Mouse (Mus musculus): ENCODE data around the gene Zfp865. TPM values are rescaled to one million over a fixed set of nuclear protein-coding genes. Genes with fewer than 3 reads are reported as not detected.

Gene Zfp865
- polyA plus RNA-seq, 1 experiment from 2014 or later = 8.1 TPM

DNA sequence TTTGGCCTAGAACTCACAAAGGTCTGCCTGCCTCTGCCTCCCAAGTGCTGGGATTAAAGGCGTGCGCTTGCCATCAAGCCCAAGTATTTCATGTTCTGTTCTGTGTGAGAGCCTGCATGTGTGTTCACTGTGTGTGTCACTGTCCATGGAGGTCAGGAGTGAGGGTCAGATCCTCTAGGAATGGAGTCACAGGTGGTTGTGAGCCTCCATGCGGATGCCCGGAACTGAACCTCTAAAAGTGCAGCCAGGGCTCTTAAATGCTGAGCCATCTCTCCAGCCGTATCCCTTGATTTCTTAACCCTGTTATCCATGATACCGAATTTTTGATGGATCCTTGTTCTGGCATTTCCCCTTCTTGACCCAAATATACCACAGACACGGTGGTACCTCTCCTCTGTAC lies 16.9 kb downstream of the Zfp865 start:
- 93% methylated on average over 7 of the region's 7 CpGs for WGBS
- Histone ChIP-seq H3K4me3 (no peak overlapping the region), H3K27ac (no peak overlapping the region), H3K4me2 (replicated peaks) (no peak overlapping the region), H3K36me3 (peaks cover 62% of the 10 kb centered on the region), H3K27me3 (no peaks in the 10 kb centered on the region), H3K9me3 (peaks cover 35% of the 10 kb centered on the region), H3K9ac (no peak overlapping the region), H3K4me1 (0 out of 2 replicates have a peak, but pooled peaks cover 2% of the 10 kb centered on the region)
- no peak for ATAC-seq (ENCODE audit: low FRiP score, low read depth)

GRCm38 (mm10) chr7:5037467-5037866 lies 17.3 kb downstream of the Zfp865 start:
- 0 out of 2 replicates have a peak, but pooled peaks cover 2% of the 10 kb centered on the region for H3K4me1 ChIP-seq
- H3K36me3 ChIP-seq = peaks cover 58% of the 10 kb centered on the region
- no peak for ATAC-seq (ENCODE audit: low FRiP score, low read depth)
- no peaks in the 10 kb centered on the region for H3K27me3 ChIP-seq
- peak overlapping the region; percentile 58 for H3K4me3 ChIP-seq
- WGBS = 91% methylated on average over 8 of the region's 8 CpGs
- H3K4me2 ChIP-seq (replicated peaks) = peak overlapping the region; percentile 65
- H3K9me3 ChIP-seq = peaks cover 31% of the 10 kb centered on the region
- H3K27ac ChIP-seq = peak overlapping the region; percentile 92
- peak overlapping the region; percentile 75; the same call in 1 of the 2 replicates for H3K9ac ChIP-seq

- H3K36me3 ChIP-seq = peaks cover 50% of the 10 kb centered on the region
- H3K4me2 ChIP-seq (replicated peaks) = peak within 1 kb of the TSS; percentile 65
- peak within 1 kb of the TSS; percentile 92 for H3K27ac ChIP-seq
- peaks cover 23% of the 10 kb centered on the region for H3K9me3 ChIP-seq
- peak within 1 kb of the TSS; percentile 75 for H3K9ac ChIP-seq
- WGBS = 1% methylated on average over 47 of the region's 48 CpGs
- 0 out of 2 replicates have a peak, but pooled peaks cover 2% of the 10 kb centered on the region for H3K4me1 ChIP-seq
- H3K4me3 ChIP-seq = peak within 1 kb of the TSS; percentile 58
- ATAC-seq (ENCODE audit: low FRiP score, low read depth) = peak; percentile 96
- H3K27me3 ChIP-seq = no peaks in the 10 kb centered on the region
These were observed 18.0 kb downstream of the Zfp865 start, which contains the start of gene Zfp784 for GRCm38 (mm10) chr7:5038109-5038732. TSS of gene Zfp784 (minus strand) at chr7:5038446.

GRCm38 (mm10) chr7:5038940-5039339 lies 18.8 kb downstream of the Zfp865 start:
- Histone ChIP-seq H3K27me3 (no peaks in the 10 kb centered on the region), H3K4me3 (peak overlapping the region; percentile 58), H3K9me3 (peaks cover 18% of the 10 kb centered on the region), H3K36me3 (peaks cover 43% of the 10 kb centered on the region), H3K9ac (peak overlapping the region; percentile 75), H3K4me2 (replicated peaks) (peak overlapping the region; percentile 65), H3K4me1 (0 out of 2 replicates have a peak, but pooled peaks cover 2% of the 10 kb centered on the region), H3K27ac (peak overlapping the region; percentile 92)
- 39% methylated on average over 5 of the region's 5 CpGs for WGBS
- no peak for ATAC-seq (ENCODE audit: low FRiP score, low read depth)

GRCm38 (mm10) chr7:5044981-5045380 lies 24.8 kb downstream of the Zfp865 start:
- H3K4me1 ChIP-seq = no peaks in the 10 kb centered on the region
- H3K4me2 ChIP-seq (replicated peaks) = no peak overlapping the region
- H3K27me3 ChIP-seq = no peaks in the 10 kb centered on the region
- no peak overlapping the region for H3K9ac ChIP-seq
- no peaks in the 10 kb centered on the region for H3K9me3 ChIP-seq
- no peak for ATAC-seq (ENCODE audit: low FRiP score, low read depth)
- no peak overlapping the region for H3K27ac ChIP-seq
- 77% methylated on average over 2 of the region's 2 CpGs for WGBS
- H3K36me3 ChIP-seq = peaks cover 11% of the 10 kb centered on the region; the same call in 1 of the 2 replicates
- H3K4me3 ChIP-seq = no peak overlapping the region

DNA sequence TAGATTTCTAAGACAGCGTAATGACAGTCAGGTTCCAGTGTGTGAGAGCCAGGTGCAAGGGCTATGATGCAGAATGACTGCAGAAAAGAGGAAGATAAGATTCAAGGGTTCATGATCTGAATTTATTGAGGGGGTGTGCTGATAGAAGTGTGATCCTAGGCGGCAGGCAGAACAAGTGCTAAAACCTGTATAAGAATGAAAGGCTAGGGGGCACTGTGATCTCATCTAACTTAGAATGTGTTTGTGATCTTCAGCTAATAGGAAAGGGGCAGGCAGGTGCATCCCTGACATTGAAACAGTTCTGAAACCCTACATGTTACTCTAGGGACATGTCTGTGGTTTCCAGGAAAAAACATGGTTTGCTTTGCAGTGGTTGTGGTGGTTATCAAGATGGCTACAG lies 25.9 kb downstream of the Zfp865 start:
- 76% methylated on average over 2 of the region's 2 CpGs for WGBS
- Histone ChIP-seq H3K36me3 (peaks cover 6% of the 10 kb centered on the region; the same call in 1 of the 2 replicates), H3K9me3 (no peaks in the 10 kb centered on the region), H3K4me3 (no peak overlapping the region), H3K9ac (no peak overlapping the region), H3K4me1 (peaks cover 8% of the 10 kb centered on the region), H3K27me3 (no peaks in the 10 kb centered on the region), H3K27ac (no peak overlapping the region), H3K4me2 (replicated peaks) (no peak overlapping the region)
- no peak for ATAC-seq (ENCODE audit: low FRiP score, low read depth)

GRCm38 (mm10) chr7:5047313-5047712 lies 27.1 kb downstream of the Zfp865 start:
- H3K4me3 ChIP-seq = no peak overlapping the region
- 35% methylated on average over 2 of the region's 2 CpGs for WGBS

DNA sequence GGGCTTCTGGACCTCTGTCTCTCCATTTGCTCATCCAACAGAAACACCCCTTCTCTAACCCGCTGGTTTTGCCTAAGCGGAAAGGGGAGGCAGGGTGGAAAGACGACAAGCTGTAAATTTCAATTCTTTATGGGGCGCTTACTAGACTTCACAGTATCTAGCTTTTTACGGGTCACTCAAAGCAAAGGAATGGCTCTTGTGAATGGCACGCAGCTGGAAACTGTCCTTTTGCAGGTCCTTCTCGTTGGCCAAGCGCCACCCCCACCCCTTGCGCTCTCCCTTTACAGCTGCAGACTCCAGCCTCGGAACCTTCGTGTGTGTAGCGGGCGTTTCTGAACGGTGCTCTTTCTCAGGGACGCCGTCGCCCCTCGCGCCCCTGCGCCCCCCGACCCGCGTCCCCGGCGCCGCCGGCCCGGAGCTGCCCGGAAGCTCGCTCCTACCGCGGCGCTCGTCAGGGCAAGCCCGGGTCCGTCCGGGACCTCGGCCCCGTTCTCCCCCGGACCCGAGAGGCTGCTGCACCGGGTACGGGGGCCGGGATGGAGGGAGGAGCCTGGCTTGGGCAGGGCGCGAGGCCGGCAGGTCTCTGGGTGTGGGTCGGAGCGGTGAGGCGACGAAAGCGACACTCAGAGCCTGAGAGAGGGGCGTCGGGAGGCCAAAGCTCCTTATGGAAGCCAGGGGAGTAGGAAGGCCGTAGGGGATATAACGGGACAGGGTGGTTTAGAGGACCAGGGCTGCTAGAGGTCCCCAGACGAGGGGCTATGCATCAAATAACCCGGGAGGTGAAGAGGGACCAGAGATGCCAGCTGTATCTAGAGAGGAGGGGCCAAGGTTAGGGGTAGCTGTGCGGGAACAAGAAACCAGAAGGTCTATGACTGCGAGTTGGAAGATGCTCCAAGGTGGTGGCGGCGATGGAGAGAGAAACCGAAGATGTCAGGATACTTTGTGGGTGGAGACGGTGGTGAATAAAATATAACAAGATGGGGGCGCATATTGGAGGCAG lies 31.3 kb downstream of the Zfp865 start, which contains the start of gene Zfp580:
Gene Zfp580, plus strand, starts transcription at position 346 of the 1,000 bp plus-strand sequence.
- H3K4me2 ChIP-seq (replicated peaks) = peak within 1 kb of the TSS; percentile 89
- no peaks in the 10 kb centered on the region for H3K9me3 ChIP-seq
- under 1% methylated on average over 65 of the region's 65 CpGs for WGBS
- H3K36me3 ChIP-seq = no peaks in the 10 kb centered on the region
- H3K27me3 ChIP-seq = peaks cover 42% of the 10 kb centered on the region
- peak; percentile 65 for ATAC-seq (ENCODE audit: low FRiP score, low read depth)
- H3K4me3 ChIP-seq = peak within 1 kb of the TSS; percentile 73
- peaks cover 42% of the 10 kb centered on the region for H3K4me1 ChIP-seq
- H3K27ac ChIP-seq = peak within 1 kb of the TSS; percentile 63
- H3K9ac ChIP-seq = peak within 1 kb of the TSS; percentile 88

More at GRCm38 (mm10) chr7:5047313-5047712, 27.1 kb downstream of the Zfp865 start:
- Histone ChIP-seq H3K36me3 (no peaks in the 10 kb centered on the region), H3K9ac (no peak overlapping the region), H3K9me3 (no peaks in the 10 kb centered on the region), H3K4me2 (replicated peaks) (no peak overlapping the region), H3K4me1 (peaks cover 14% of the 10 kb centered on the region), H3K27me3 (peaks cover 2% of the 10 kb centered on the region), H3K27ac (no peak overlapping the region)
- no peak for ATAC-seq (ENCODE audit: low FRiP score, low read depth)

GRCm38 (mm10) chr7:5052438-5052837 lies 32.3 kb downstream of the Zfp865 start:
- ATAC-seq (ENCODE audit: low FRiP score, low read depth) = no peak
- WGBS = 5% methylated on average over 12 of the region's 12 CpGs
- Histone ChIP-seq H3K27me3 (peaks cover 50% of the 10 kb centered on the region), H3K4me2 (replicated peaks) (peak overlapping the region; percentile 89), H3K9me3 (no peaks in the 10 kb centered on the region), H3K36me3 (no peaks in the 10 kb centered on the region), H3K9ac (peak overlapping the region; percentile 88), H3K4me1 (peaks cover 47% of the 10 kb centered on the region), H3K27ac (no peak overlapping the region), H3K4me3 (peak overlapping the region; percentile 73)

DNA sequence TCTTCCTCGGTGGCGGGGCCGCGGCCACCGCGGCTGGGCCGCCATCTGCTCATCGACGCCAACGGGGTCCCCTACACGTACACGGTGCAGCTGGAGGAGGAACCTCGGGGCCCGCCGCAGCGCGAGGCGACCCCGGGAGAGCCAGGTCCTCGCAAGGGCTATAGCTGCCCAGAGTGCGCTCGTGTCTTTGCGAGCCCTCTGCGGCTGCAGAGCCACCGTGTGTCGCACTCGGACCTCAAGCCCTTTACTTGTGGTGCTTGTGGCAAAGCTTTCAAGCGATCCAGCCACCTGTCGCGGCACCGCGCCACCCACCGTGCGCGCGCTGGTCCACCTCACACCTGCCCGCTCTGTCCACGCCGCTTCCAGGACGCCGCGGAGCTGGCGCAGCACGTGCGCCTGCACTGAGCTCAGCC lies 32.8 kb downstream of the Zfp865 start:
- Histone ChIP-seq H3K4me1 (peaks cover 52% of the 10 kb centered on the region), H3K9me3 (no peaks in the 10 kb centered on the region), H3K27ac (no peak overlapping the region), H3K4me2 (replicated peaks) (peak overlapping the region; percentile 89), H3K27me3 (peaks cover 55% of the 10 kb centered on the region), H3K9ac (peak overlapping the region; percentile 88), H3K36me3 (no peaks in the 10 kb centered on the region), H3K4me3 (peak overlapping the region; percentile 73)
- WGBS = 3% methylated on average over 45 of the region's 45 CpGs
- no peak for ATAC-seq (ENCODE audit: low FRiP score, low read depth)

DNA sequence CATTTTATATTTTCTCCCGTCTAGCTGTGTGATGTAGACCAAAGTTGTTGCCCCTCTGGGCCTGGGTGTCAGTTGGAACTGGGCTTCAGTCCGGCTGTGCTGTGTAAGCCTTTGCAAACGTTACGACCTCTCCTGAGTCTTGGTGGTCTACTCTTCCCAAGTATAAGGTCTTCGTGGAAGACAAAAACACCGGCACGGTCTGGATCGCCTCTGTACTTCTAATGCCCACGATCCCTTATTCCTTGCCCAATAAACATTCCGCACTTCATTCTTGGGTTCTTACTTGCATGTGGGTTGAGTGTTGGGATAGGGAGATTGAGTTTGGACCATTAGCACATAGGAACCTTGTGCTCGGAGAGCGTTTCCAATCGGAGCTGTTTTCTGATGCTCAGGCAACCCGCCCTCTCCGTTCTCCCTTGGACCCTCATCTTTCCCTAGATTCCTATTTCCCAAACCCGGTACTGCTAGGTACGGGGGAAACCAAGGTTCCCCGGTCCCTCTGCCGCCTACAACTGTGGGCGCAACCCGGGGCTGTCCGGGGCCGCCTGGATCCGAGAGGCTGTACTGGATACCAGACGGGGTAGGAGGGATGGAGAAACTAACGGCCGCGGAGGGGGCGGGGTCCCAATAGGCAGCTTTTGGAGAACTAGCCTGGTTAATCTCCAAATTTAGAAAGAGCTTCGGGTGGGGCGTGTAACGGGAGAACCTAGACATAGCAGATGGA lies 33.4 kb downstream of the Zfp865 start:
- H3K4me2 ChIP-seq (replicated peaks) = peak overlapping the region; percentile 89
- peak overlapping the region; percentile 66 for H3K9ac ChIP-seq
- peak overlapping the region; percentile 73 for H3K4me3 ChIP-seq
- no peaks in the 10 kb centered on the region for H3K36me3 ChIP-seq
- H3K27ac ChIP-seq = no peak overlapping the region
- ATAC-seq (ENCODE audit: low FRiP score, low read depth) = no peak
- H3K9me3 ChIP-seq = no peaks in the 10 kb centered on the region
- peaks cover 55% of the 10 kb centered on the region for H3K4me1 ChIP-seq
- H3K27me3 ChIP-seq = peaks cover 61% of the 10 kb centered on the region
- 9% methylated on average over 32 of the region's 32 CpGs for WGBS
